Mouse (Mus musculus) forebrain, postnatal 0 days (tissue): ENCODE results near the gene Fmo9. TPM values are rescaled to one million over a fixed set of nuclear protein-coding genes. Genes with fewer than 3 reads are reported as not detected.

Experiments used
- ATAC-seq: fragments of 200-750 bp; cut with Nextera tagmentation; 2 replicates; pipeline ENCODE4 v1.8.0; 2017; ENCODE audit warnings: mild to moderate bottlenecking, moderate library complexity
- DNase-seq: peaks from one replicate; pipeline ENCODE4 v3.0.0-alpha.2; 2015
- H3K27ac ChIP-seq: fragments of 300-500 bp; sonication (generic); 2 replicates; pipeline ENCODE4 v1.5.1; 2014; ENCODE audit warnings: low read depth, mild to moderate bottlenecking, antibody characterized with exemption, low read length, moderate library complexity, mixed read lengths
- H3K27me3 ChIP-seq: fragments of 300-500 bp; sonication (generic); 2 replicates; pipeline ENCODE4 v1.6.1; 2014; ENCODE audit warnings: mild to moderate bottlenecking, low read length, mixed read lengths; ENCODE audit not compliant: insufficient read depth
- H3K36me3 ChIP-seq: fragments of 300-500 bp; sonication (generic); 2 replicates; pipeline ENCODE4 v1.6.1; 2014; ENCODE audit warnings: mild to moderate bottlenecking, moderate library complexity; ENCODE audit not compliant: insufficient read depth
- H3K4me1 ChIP-seq: fragments of 300-500 bp; sonication (generic); 2 replicates; pipeline ENCODE4 v1.6.1; 2014; ENCODE audit warnings: antibody characterized with exemption; ENCODE audit not compliant: insufficient read depth
- H3K4me2 ChIP-seq: fragments of 300-500 bp; sonication (generic); 2 replicates; pipeline ENCODE4 v1.6.1; 2014; ENCODE audit warnings: low read depth, mild to moderate bottlenecking, moderate library complexity
- H3K4me3 ChIP-seq: fragments of 300-500 bp; sonication (generic); 2 replicates; pipeline ENCODE4 v1.5.1; 2014; ENCODE audit warnings: low read depth, low read length, mixed read lengths
- H3K9ac ChIP-seq: fragments of 300-500 bp; sonication (generic); 2 replicates; pipeline ENCODE4 v1.6.1; 2014; ENCODE audit warnings: mild to moderate bottlenecking
- H3K9me3 ChIP-seq: fragments of 300-500 bp; sonication (generic); 2 replicates; pipeline ENCODE4 v1.6.1; 2016; ENCODE audit warnings: low read length
- CTCF ChIP-seq: sonication (generic); IDR thresholded peaks from 2 replicates; pipeline ENCODE4 v1.5.1; 2016; ENCODE audit warnings: antibody characterized with exemption, control low read depth, low read depth
- WGBS: fragments of 180-500 bp; shearing (Covaris S2); extraction: QIAGEN DNeasy Blood & Tissue Kit; methylation state at CpG from one replicate; pipeline ENCODE4 v1.1.7; 2014; 5-methylcytosine and 5-hydroxymethylcytosine counted together
- polyA plus RNA-seq: library from polyadenylated mRNA; unstranded; fragments of >200 nt; fragmentation: Nextera tagmentation; extraction: Ambion mirVana; gene quantifications from 2 replicates; pipeline ENCODE4 v1.2.1, GENCODE M21; 2015
- total RNA-seq: library from RNA; depleted of rRNA; stranded (reverse); fragments of >200 nt; gene quantifications from 2 replicates; pipeline ENCODE4 v1.2.3, GENCODE M21; 2014; rRNA removed

Gene Fmo9
- total RNA-seq (not detected in 2 replicates), polyA plus RNA-seq (not detected in 2 replicates)

DNA sequence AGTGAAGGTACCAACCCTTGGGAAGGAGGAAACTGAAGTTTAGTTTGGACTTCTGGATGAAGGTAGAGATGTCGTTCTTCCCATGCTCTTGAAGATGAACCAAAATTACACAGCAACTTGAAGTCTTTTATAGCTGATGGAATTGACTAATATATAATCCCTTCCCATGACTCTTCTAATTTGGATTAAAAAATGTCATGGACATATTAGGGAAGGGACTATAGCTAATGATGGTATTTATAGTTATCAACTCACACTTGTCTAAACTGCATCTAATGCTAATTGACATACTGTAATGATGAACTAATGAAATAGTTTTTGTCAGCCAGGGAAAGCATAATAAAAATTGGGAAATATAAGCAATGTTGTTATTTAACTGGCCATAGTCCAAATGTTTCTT, at the start of gene Fmo9:
Gene Fmo9, minus strand, starts transcription at position 101 of the 400 bp plus-strand sequence.
- WGBS: 86% methylated on average over 1 of the region's 1 CpGs
- Histone ChIP-seq H3K4me1 (no peaks in the 10 kb centered on the region), H3K4me3 (no peak within 1 kb of the TSS), H3K4me2 (no peak within 1 kb of the TSS), H3K9ac (no peak within 1 kb of the TSS), H3K27me3 (no peaks in the 10 kb centered on the region), H3K36me3 (no peaks in the 10 kb centered on the region), H3K27ac (no peak within 1 kb of the TSS), H3K9me3 (no peaks in the 10 kb centered on the region)
- no peak for ATAC-seq
- TF ChIP-seq CTCF: no peak
- DNase-seq: no peak

DNA sequence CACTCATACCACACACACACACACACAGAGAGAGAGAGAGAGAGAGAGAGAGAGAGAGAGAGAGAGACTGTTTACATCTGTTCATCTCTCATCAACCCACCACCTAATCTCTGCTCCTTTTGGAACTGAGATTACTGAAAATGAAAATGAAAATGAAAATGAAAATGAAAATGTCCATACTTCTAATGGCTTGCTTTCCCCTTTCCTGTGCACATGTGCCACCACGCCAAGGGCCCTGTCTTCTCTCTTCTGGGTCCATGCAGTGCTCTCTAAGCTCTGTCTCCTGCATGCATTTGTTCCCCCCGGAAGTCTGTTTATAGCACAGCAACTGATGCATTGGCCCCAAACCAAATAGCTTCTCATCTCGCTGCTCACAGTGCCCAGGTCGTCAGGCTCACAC, 49.2 kb upstream of the Fmo9 start:
- H3K36me3 ChIP-seq: no peaks in the 10 kb centered on the region
- 62% methylated on average over 4 of the region's 4 CpGs for WGBS
- H3K4me3 ChIP-seq: no peak overlapping the region
- no peak overlapping the region for H3K9ac ChIP-seq
- H3K4me2 ChIP-seq: no peak overlapping the region
- no peaks in the 10 kb centered on the region for H3K4me1 ChIP-seq
- ATAC-seq (no peak), DNase-seq (no peak)
- no peaks in the 10 kb centered on the region for H3K27me3 ChIP-seq
- TF ChIP-seq CTCF: no peak
- no peaks in the 10 kb centered on the region for H3K9me3 ChIP-seq
- H3K27ac ChIP-seq: no peak overlapping the region

DNA sequence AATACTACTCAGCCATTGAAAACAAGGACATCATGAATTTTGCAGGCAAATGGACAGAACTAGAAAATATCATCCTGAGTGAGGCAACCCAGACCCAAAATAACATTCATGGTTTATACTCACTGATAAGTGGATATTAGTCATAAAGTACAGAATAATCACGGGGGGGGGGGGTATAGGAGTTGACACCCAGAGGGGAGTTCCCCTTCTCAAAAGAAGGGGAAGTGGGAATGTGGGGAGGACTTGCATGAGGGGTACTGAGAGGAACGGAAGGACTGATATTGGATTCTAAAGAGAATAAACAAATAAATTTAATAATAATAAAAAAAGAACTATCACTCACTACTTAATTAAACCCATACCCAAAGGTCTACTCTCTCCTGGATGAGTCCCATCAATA, 48.6 kb upstream of the Fmo9 start:
- H3K27ac ChIP-seq: no peak overlapping the region
- H3K4me1 ChIP-seq: no peaks in the 10 kb centered on the region

DNA sequence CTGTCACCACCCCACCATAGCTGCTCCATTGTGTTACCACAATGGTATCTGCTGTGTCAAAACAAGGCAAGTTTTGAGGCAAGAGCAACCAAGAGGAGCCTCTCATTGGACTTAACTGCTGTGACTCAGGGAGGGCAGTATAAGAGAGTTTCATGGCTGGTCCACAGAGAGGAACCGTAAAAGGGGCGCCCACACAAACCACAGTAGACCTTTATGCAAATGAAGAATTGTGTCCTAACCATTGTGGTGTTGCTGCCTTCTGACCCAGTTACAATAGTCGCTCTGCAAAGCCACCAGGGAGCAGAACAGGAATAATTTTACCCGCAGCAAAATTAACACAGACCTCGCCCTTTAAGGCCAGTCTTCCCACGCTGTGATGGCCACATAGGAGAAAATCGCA, 29.2 kb upstream of the Fmo9 start:
- no peaks in the 10 kb centered on the region for H3K36me3 ChIP-seq
- H3K9ac ChIP-seq: no peak overlapping the region
- no peaks in the 10 kb centered on the region for H3K4me1 ChIP-seq
- WGBS: 89% methylated on average over 7 of the region's 7 CpGs
- H3K27ac ChIP-seq: no peak overlapping the region
- DNase-seq (no peak), ATAC-seq (no peak)
- H3K4me3 ChIP-seq: no peak overlapping the region
- no peaks in the 10 kb centered on the region for H3K27me3 ChIP-seq
- no peak for TF ChIP-seq CTCF
- H3K4me2 ChIP-seq: no peak overlapping the region
- no peaks in the 10 kb centered on the region for H3K9me3 ChIP-seq

More for the DNA sequence above, 48.6 kb upstream of the Fmo9 start:
- Histone ChIP-seq H3K9me3 (no peaks in the 10 kb centered on the region), H3K9ac (no peak overlapping the region), H3K27me3 (no peaks in the 10 kb centered on the region), H3K4me2 (no peak overlapping the region), H3K36me3 (no peaks in the 10 kb centered on the region), H3K4me3 (no peak overlapping the region)
- WGBS: 74% methylated on average over 2 of the region's 2 CpGs
- ATAC-seq (no peak), DNase-seq (no peak)
- no peak for TF ChIP-seq CTCF

DNA sequence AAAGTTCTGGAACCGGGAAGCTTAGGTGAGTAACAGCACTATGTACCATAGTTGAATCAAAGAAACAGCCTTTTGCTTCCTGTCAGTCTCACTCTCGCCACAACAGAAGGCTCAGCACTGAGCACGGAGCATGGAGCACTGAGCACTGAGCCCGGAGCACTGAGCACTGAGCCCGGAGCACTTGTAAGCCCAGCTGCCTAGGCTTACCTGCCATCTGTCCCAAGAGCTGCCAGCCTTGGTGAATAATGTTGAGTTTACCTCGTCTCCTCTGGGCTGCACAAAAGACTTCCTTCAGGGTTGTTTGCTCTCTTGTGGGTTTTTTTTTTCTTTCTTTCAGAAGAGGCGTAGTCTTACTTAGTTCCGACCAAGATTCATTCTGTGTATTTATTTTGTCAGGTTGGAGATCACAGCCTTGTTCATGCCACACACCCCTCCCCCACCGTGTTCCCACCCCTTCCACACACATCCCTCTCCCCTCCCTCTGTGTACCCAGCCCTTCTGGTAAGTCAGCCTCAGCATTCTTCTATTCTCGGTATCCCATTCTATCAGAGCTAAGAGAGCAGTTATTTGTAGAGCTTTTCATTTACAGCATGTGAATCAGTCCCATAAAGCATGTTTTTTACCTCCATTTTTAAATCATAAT, 20.7 kb upstream of the Fmo9 start:
- DNase-seq (no peak), ATAC-seq (no peak)
- Histone ChIP-seq H3K27ac (no peak overlapping the region), H3K4me2 (no peak overlapping the region), H3K36me3 (no peaks in the 10 kb centered on the region), H3K4me1 (no peaks in the 10 kb centered on the region), H3K9ac (no peak overlapping the region), H3K4me3 (no peak overlapping the region), H3K27me3 (no peaks in the 10 kb centered on the region), H3K9me3 (no peaks in the 10 kb centered on the region)
- no peak for TF ChIP-seq CTCF
- 66% methylated on average over 10 of the region's 10 CpGs for WGBS

DNA sequence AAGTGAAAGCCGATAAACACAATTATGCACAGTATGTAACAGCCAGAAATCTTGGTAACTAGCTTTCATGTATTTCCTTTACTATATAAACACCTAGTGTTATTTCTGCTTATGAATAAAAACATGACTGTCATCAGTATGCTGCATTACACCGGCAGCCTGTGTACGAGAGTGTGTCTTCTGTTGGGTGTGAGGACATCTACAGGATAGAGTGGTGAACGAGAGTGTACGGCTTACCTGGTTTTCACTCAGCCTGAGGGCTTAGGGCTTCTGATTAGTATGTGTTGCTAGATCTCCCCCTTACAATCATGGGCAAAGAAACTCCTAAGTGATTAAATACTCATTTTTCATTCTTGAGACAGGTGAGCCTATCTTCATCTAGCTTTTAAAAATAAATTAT, 12.4 kb downstream of the Fmo9 start:
- ATAC-seq (peak; percentile 65; the same call in 1 of the 2 replicates), DNase-seq (peak; percentile 8)
- no peak overlapping the region for H3K4me3 ChIP-seq
- TF ChIP-seq CTCF: no peak
- H3K4me1 ChIP-seq: no peaks in the 10 kb centered on the region
- H3K4me2 ChIP-seq: no peak overlapping the region
- H3K27me3 ChIP-seq: no peaks in the 10 kb centered on the region
- H3K36me3 ChIP-seq: no peaks in the 10 kb centered on the region
- H3K9me3 ChIP-seq: no peaks in the 10 kb centered on the region
- H3K27ac ChIP-seq: no peak overlapping the region
- WGBS: 72% methylated on average over 5 of the region's 5 CpGs
- no peak overlapping the region for H3K9ac ChIP-seq

DNA sequence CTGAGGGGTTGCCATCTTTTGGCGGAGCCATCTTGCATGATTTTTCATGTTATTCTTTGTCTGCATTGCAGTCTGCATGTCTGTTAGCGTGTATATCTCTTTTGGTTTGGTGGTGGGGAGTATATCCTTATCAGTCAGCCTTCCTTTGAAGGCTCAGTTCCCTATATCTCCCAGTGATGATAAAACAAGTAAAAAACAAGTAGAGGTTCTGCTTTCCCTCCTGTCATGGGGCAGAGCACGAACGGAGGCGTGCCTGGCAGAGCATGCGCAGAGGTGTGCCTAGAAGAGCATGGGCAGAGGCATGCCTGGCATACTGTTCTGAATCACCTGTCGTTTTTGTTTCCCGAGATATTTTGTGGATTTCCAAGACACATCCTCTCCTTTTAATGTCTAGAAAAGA, 20.8 kb downstream of the Fmo9 start:
- no peak overlapping the region for H3K27ac ChIP-seq
- no peak for TF ChIP-seq CTCF
- DNase-seq: no peak
- 92% methylated on average over 8 of the region's 8 CpGs for WGBS
- ATAC-seq: no peak
- no peak overlapping the region for H3K4me2 ChIP-seq
- H3K4me3 ChIP-seq: no peak overlapping the region
- no peaks in the 10 kb centered on the region for H3K27me3 ChIP-seq
- H3K4me1 ChIP-seq: no peaks in the 10 kb centered on the region
- no peaks in the 10 kb centered on the region for H3K9me3 ChIP-seq
- H3K9ac ChIP-seq: no peak overlapping the region
- no peaks in the 10 kb centered on the region for H3K36me3 ChIP-seq
